Mouse (Mus musculus) embryonic facial prominence, embryonic 10.5 days (tissue): ENCODE results near the gene 2810004N23Rik. TPM values are rescaled to one million over a fixed set of nuclear protein-coding genes. Genes with fewer than 3 reads are reported as not detected.
A peak's percentile ranks its signal among the peaks of the same experiment; 100 is the strongest.
"Not testable (repeated sequence)": the region's sequence is repeated elsewhere in the genome, so short reads cannot be mapped to it uniquely, and the experiment has no call there.

Experiments used
- DNase-seq: peaks from one replicate; pipeline ENCODE4 v3.0.0-alpha.2; 2017; ENCODE audit warnings: low spot score
- H3K27ac ChIP-seq: fragments of 300-500 bp; sonication (generic); replicated peaks from 2 replicates; pipeline ENCODE4 v1.5.1; 2016; ENCODE audit warnings: mild to moderate bottlenecking
- H3K27me3 ChIP-seq: fragments of 300-500 bp; sonication (generic); replicated peaks from 2 replicates; pipeline ENCODE4 v1.6.1; 2016; ENCODE audit warnings: low read depth, mild to moderate bottlenecking; ENCODE audit not compliant: poor library complexity, severe bottlenecking
- H3K36me3 ChIP-seq: fragments of 300-500 bp; sonication (generic); replicated peaks from 2 replicates; pipeline ENCODE4 v1.6.1; 2016; ENCODE audit warnings: mild to moderate bottlenecking, moderate library complexity
- H3K4me1 ChIP-seq: fragments of 300-500 bp; sonication (generic); 2 replicates; pipeline ENCODE4 v1.6.1; 2016
- H3K4me3 ChIP-seq: fragments of 300-500 bp; sonication (generic); 2 replicates; pipeline ENCODE4 v1.5.1; 2016; ENCODE audit warnings: mild to moderate bottlenecking, moderate library complexity
- H3K9me3 ChIP-seq: fragments of 300-500 bp; sonication (generic); 2 replicates; pipeline ENCODE4 v1.6.1; 2016; ENCODE audit warnings: mild to moderate bottlenecking
- whole genome bisulfite sequencing: fragments of 180-500 bp; shearing (Covaris S2); methylation state at CpG from one replicate; pipeline ENCODE4 v1.1.7; 2016; 5-methylcytosine and 5-hydroxymethylcytosine counted together
- polyA plus RNA-seq: library from polyadenylated mRNA; unstranded; fragments of >200 nt; fragmentation: Nextera tagmentation; extraction: Ambion mirVana; gene quantifications from 2 replicates; pipeline ENCODE4 v1.2.1, GENCODE M21; 2016

Gene 2810004N23Rik
- polyA plus RNA-seq, 1 experiment from 2014 or later, result 82.2 TPM

DNA sequence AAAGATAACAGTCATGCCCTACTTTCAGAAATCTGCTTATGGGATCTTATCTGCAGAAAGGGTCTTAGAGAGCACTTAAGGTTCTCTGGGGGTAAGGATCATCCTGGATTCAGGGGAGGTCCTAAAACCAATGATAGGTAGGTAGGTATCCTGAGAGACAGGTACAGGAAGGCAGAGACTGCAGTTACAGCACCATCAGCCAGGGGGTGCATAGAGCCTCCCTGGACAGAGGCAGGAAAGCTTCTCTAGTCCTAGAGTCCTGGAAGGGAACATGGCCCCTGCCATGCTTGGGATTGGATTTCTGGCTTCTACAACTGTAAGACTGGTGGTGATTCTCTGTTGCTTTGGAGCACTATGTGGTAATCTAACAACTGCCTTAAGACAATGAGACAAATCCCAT is 3.5 kb downstream of the 2810004N23Rik start:
- no peak for DNase-seq
- no peak overlapping the region for H3K27ac ChIP-seq
- H3K36me3 ChIP-seq, result peaks cover 70% of the 10 kb centered on the region
- peaks cover 17% of the 10 kb centered on the region for H3K4me1 ChIP-seq
- H3K27me3 ChIP-seq, result no peaks in the 10 kb centered on the region
- H3K4me3 ChIP-seq, result no peak overlapping the region
- H3K9me3 ChIP-seq, result peaks cover 11% of the 10 kb centered on the region; the same call in 1 of the 2 replicates

DNA sequence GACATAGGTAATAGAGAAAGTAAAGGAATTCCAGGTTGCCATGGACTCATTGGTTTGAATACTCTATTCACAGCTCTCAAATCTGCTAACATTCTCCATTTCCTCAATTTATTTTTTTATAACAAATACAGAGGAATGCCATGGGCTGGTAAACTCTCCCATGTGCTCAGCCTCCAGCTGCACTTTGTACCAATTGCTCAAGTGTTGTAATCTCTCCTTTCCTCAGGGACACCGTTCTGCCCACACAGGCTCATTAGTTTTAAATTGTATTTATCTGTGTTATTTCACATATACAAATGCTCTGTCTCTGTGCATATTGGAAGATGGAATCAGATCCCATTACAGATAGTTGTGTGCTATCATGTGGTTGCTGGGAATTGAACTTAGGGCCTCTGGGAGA is 9.4 kb downstream of the 2810004N23Rik start:
- Histone ChIP-seq H3K27ac (no peak overlapping the region), H3K4me1 (no peaks in the 10 kb centered on the region), H3K9me3 (peaks cover 24% of the 10 kb centered on the region), H3K27me3 (no peaks in the 10 kb centered on the region), H3K4me3 (no peak overlapping the region), H3K36me3 (peaks cover 63% of the 10 kb centered on the region)
- 92% methylated on average over 1 of the region's 1 CpGs for WGBS
- DNase-seq, result no peak

DNA sequence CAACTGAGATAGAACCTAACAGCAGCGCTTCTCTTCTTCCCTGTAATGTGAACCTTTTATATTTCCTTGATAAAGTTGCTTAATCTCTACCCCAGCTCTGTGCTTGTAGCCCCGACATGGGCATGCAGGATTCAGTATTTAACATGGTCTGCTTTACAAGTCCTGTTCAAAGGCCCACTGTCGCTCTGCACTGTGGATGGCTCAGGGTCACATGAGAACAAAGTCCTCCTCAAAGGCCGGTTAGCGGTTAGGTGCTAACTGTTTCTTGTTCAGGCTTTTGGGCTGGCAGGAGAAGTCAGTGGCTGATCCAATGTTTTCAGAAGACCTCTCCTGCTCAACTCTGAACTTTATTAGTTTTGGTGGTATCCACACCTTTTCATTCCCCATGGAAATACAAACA is 17.3 kb downstream of the 2810004N23Rik start:
- Histone ChIP-seq H3K4me1 (no peaks in the 10 kb centered on the region), H3K9me3 (no peaks in the 10 kb centered on the region), H3K36me3 (peaks cover 53% of the 10 kb centered on the region), H3K27ac (no peak overlapping the region), H3K4me3 (no peak overlapping the region), H3K27me3 (no peaks in the 10 kb centered on the region)
- 92% methylated on average over 5 of the region's 5 CpGs for WGBS
- DNase-seq, result no peak

GRCm38 (mm10) chr8:124845131-124845530 is 17.8 kb downstream of the 2810004N23Rik start:
- Histone ChIP-seq H3K4me1 (no peaks in the 10 kb centered on the region), H3K4me3 (no peak overlapping the region), H3K27ac (no peak overlapping the region), H3K36me3 (peaks cover 57% of the 10 kb centered on the region), H3K9me3 (no peaks in the 10 kb centered on the region), H3K27me3 (no peaks in the 10 kb centered on the region)
- WGBS, result 73% methylated on average over 3 of the region's 3 CpGs
- DNase-seq, result no peak

DNA sequence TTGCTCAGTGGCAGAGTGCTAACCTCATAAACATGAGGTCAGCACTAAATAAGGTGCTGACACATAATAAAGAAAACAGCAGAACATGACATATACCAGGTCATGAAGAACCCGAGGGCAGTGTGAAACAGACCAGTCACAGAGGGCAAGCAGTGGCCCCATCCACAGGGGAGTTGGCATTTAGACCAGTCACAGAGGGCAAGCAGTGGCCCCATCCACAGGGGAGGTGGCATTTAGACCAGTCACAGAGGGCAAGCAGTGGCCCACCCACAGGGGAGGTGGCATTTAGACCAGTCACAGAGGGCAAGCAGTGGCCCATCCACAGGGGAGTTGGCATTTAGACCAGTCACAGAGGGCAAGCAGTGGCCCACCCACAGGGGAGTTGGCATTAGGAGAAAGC is 20.0 kb downstream of the 2810004N23Rik start:
- not testable (repeated sequence) for H3K27me3 ChIP-seq, H3K4me1 ChIP-seq, H3K4me3 ChIP-seq, DNase-seq, H3K9me3 ChIP-seq, H3K27ac ChIP-seq
- H3K36me3 ChIP-seq, result peaks cover 79% of the 10 kb centered on the region
- WGBS, result 96% methylated on average over 1 of the region's 1 CpGs

DNA sequence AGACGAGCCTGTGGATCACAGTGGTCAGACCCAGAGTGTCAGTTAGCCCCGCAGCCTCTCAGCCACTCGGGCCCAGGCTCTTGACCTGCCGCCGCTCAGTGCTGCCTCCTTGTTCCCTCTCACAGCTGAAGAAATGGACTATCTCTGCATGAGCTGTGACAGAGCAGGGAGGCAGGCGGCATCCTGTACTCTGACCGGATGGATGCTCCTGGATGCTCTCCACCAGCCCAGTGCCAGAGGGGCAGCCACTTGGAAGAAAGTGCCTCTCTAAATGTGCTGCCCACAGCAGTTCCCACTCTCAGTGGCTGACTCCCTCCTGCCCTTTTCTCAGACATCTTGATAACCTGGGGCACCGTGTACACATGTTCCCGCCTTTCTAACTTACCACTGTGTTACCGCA is 21.1 kb downstream of the 2810004N23Rik start:
- WGBS, result 92% methylated on average over 10 of the region's 10 CpGs
- no peak for DNase-seq
- Histone ChIP-seq H3K27me3 (no peaks in the 10 kb centered on the region), H3K27ac (no peak overlapping the region), H3K36me3 (peaks cover 87% of the 10 kb centered on the region), H3K4me1 (no peaks in the 10 kb centered on the region), H3K4me3 (no peak overlapping the region), H3K9me3 (no peaks in the 10 kb centered on the region)

DNA sequence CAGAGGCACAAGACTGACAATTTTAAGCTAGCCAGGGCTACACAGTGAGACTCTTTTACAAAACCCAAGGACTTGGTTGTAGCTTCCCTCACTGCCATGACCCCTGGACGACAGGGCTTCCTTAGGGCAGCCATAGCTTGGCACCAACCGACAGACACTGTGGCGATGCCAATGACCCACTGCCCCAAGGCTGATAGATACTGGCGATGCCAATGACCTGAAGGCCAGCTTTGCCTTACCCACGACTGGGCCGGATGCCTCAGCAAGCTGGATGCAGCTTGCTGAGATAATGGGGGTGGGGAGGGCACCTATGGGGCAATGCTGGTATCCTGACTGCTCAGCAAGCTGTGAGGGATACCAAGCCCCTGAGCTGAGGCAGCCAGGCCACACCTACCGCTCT is 22.0 kb downstream of the 2810004N23Rik start:
- Histone ChIP-seq H3K27ac (no peak overlapping the region), H3K4me1 (no peaks in the 10 kb centered on the region), H3K4me3 (no peak overlapping the region), H3K27me3 (no peaks in the 10 kb centered on the region), H3K9me3 (no peaks in the 10 kb centered on the region), H3K36me3 (peaks cover 87% of the 10 kb centered on the region)
- DNase-seq, result no peak
- 96% methylated on average over 7 of the region's 7 CpGs for WGBS

DNA sequence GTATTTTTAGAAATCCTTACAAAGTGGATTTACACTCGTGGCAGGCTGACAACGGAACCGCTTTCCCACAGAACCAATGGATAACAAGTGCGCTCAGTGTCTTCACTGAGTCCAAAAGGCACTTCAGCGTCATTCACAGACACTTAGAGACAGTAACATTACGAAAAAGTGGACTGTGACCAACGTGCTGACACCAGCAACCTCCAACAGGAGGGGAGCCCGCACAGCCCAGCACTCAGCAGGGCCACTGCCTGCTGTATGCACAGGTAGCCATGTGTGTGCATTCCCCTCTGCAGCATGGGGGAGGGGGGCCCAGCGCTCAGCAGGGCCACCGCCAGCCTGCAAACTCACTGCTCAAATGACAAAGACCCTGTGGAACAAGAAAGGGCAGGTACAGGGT is 23.5 kb downstream of the 2810004N23Rik start:
- no peaks in the 10 kb centered on the region for H3K27me3 ChIP-seq
- H3K27ac ChIP-seq, result no peak overlapping the region
- H3K9me3 ChIP-seq, result no peaks in the 10 kb centered on the region
- no peak for DNase-seq
- 0 out of 2 replicates have a peak, but pooled peaks cover under 1% of the 10 kb centered on the region for H3K4me1 ChIP-seq
- WGBS, result 92% methylated on average over 10 of the region's 10 CpGs
- H3K36me3 ChIP-seq, result peaks cover 72% of the 10 kb centered on the region
- no peak overlapping the region for H3K4me3 ChIP-seq

DNA sequence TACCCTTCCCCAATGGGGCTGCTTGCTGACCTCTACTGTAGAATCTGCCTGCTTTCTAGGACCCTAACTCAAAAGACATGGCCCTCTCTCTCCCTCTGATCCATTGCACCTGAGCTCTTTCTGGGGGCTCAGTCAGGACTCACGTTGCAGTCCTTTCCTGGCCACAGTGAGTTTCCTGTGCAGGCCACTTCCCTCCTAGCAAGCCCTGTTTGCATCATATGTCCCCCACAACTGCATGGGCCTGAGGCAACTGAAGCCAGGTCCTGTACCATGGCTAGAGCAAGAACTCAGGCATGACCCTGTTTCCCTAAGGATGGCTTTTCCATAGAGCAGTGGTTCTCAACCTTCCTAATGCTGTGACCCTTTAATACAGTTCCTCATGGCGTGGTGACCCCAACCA is 25.0 kb downstream of the 2810004N23Rik start:
- no peak for DNase-seq
- H3K4me3 ChIP-seq, result no peak overlapping the region
- H3K36me3 ChIP-seq, result peaks cover 58% of the 10 kb centered on the region
- peaks cover 10% of the 10 kb centered on the region; the same call in 1 of the 2 replicates for H3K4me1 ChIP-seq
- H3K27ac ChIP-seq, result no peak overlapping the region
- no peaks in the 10 kb centered on the region; the same call in 1 of the 2 replicates for H3K27me3 ChIP-seq
- H3K9me3 ChIP-seq, result no peaks in the 10 kb centered on the region
- WGBS, result 84% methylated on average over 2 of the region's 2 CpGs

DNA sequence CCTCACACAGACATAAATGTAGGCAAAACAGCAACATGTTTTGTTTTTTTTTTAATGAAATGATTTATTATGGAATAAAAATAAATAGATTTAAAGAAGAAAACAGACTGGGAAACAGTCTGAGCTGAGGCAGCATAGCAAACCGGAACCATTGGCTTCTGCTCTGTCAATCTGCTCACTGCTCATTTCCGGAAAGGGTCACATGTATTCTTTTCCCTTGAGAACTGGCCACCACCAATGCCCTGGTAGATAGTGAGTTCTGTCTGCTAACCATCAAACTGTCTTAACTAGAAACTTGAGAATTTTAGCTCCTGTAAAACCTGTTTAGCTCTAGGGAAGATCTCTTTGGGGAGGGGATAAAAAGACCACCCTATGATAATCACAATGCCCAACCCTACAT is 26.0 kb downstream of the 2810004N23Rik start:
- Histone ChIP-seq H3K4me3 (no peak overlapping the region), H3K4me1 (peaks cover 10% of the 10 kb centered on the region; the same call in 1 of the 2 replicates), H3K27ac (no peak overlapping the region), H3K36me3 (peaks cover 47% of the 10 kb centered on the region), H3K9me3 (no peaks in the 10 kb centered on the region), H3K27me3 (no peaks in the 10 kb centered on the region; the same call in 1 of the 2 replicates)
- 90% methylated on average over 2 of the region's 2 CpGs for WGBS
- no peak for DNase-seq

DNA sequence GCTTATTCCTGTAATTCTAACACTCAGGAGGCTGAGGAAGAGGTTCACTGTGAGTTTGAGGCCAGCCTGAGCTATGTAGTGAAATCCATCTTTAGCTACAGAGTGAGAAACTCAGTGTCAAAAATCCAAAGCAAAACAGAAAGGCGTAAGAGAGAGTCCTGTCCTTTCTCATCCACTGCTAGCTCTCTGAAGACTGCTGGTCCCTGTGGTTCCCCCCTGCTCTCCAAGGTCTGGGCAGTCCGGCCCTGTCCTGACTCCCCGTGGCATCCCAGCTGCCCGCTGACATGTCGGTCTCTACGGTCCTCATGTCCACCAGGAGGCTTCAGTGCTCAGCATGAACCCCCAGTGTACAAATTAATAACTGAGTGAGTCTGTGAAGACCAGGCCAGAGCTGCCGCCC is 26.6 kb downstream of the 2810004N23Rik start:
- 86% methylated on average over 7 of the region's 7 CpGs for WGBS
- peaks cover 12% of the 10 kb centered on the region; the same call in 1 of the 2 replicates for H3K4me1 ChIP-seq
- peaks cover 41% of the 10 kb centered on the region for H3K36me3 ChIP-seq
- no peak overlapping the region for H3K27ac ChIP-seq
- no peaks in the 10 kb centered on the region; the same call in 1 of the 2 replicates for H3K27me3 ChIP-seq
- H3K4me3 ChIP-seq, result no peak overlapping the region
- H3K9me3 ChIP-seq, result no peaks in the 10 kb centered on the region
- DNase-seq, result no peak

GRCm38 (mm10) chr8:124835848-124836247 is 27.1 kb downstream of the 2810004N23Rik start:
- Histone ChIP-seq H3K9me3 (no peaks in the 10 kb centered on the region), H3K4me3 (no peak overlapping the region), H3K4me1 (peaks cover 12% of the 10 kb centered on the region; the same call in 1 of the 2 replicates), H3K27ac (no peak overlapping the region), H3K27me3 (no peaks in the 10 kb centered on the region; the same call in 1 of the 2 replicates), H3K36me3 (peaks cover 37% of the 10 kb centered on the region)
- no peak for DNase-seq

DNA sequence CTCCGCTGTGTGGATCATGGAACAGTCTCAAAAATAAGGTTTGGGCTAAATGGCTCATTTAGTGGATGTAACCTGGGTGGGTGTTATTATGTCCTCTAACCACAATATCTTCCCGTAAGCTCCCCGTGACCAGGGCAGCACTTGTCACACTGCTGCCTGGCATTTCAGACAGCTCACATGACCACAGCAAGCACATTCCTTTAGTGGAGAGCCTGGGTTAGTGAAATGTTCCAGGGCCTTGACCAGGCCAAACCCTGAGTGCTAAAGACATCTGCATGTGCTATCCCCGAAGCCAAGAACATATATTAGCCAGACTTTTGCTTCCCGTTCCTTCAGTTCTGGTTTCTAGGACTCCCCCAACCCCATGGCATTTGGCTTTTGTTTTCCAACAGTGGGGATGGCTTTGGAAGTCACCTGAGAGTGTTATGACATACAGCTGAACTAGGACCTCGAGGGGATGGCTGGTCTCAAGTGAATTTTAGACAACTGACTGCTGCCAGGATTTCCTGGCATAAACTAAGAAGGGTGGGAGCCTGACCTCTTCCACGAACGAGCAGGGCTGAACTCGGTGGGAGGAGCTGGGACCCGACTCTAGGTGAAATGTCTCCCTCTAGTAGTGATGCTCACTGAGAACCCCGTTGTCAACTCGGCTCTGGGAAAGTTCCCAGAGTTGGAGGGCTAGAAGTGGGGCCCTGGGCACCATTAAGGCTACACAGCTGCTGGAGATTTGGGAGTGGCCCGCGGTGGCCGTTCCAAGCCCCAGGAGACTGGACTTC is 29.3 kb downstream of the 2810004N23Rik start:
- DNase-seq, result no peak
- H3K36me3 ChIP-seq, result peaks cover 15% of the 10 kb centered on the region
- 44% methylated on average over 15 of the region's 15 CpGs for WGBS
- no peaks in the 10 kb centered on the region for H3K9me3 ChIP-seq
- peak overlapping the region; percentile 3; the same call in 1 of the 2 replicates for H3K4me3 ChIP-seq
- H3K4me1 ChIP-seq, result peaks cover 12% of the 10 kb centered on the region; the same call in 1 of the 2 replicates
- H3K27me3 ChIP-seq, result peaks cover 9% of the 10 kb centered on the region
- no peak overlapping the region for H3K27ac ChIP-seq
